Mouse (Mus musculus): Measurements from ENCODE around the gene Ethe1. TPM values are rescaled to one million over a fixed set of nuclear protein-coding genes. Genes with fewer than 3 reads are reported as not detected.

Gene Ethe1
- polyA plus RNA-seq, 1 experiment from 2014 or later = 25.4 TPM

DNA sequence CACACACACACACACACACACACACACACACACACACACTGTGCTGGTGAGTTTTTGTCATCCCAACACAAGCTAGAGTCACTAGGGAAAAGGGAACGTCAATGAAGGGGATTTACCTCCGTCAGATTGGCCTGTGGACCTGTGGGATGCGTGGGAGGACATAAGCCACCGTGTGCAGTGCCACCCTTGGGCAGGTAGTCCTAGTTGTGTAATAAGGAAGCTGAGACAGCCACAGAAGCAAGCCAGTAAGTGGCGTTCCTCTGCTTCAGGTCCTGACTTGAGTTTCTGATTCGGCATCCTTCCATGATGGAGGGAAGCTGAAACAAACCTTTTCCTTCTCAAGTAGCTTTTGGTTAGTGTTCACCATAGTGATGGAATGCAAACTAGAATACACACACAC lies 57.1 kb downstream of the Ethe1 start:
- Histone ChIP-seq H3K27me3 (replicated peaks) (peaks cover 12% of the 10 kb centered on the region), H3K4me2 (no peak overlapping the region), H3K9ac (no peak overlapping the region), H3K4me3 (no peak overlapping the region), H3K9me3 (no peaks in the 10 kb centered on the region), H3K4me1 (no peaks in the 10 kb centered on the region), H3K36me3 (replicated peaks) (no peaks in the 10 kb centered on the region), H3K27ac (no peak overlapping the region)
- 89% methylated on average over 6 of the region's 6 CpGs for WGBS
- ATAC-seq (replicated peaks) = no peak

- Histone ChIP-seq H3K27me3 (replicated peaks) (peaks cover 8% of the 10 kb centered on the region), H3K4me3 (no peak overlapping the region), H3K27ac (no peak overlapping the region), H3K4me1 (no peaks in the 10 kb centered on the region), H3K9ac (no peak overlapping the region), H3K4me2 (no peak overlapping the region), H3K36me3 (replicated peaks) (no peaks in the 10 kb centered on the region), H3K9me3 (no peaks in the 10 kb centered on the region)
- no peak for ATAC-seq (replicated peaks)
- 79% methylated on average over 7 of the region's 7 CpGs for WGBS
Observed at GRCm38 (mm10) chr7:24644996-24645395, 57.7 kb downstream of the Ethe1 start.

GRCm38 (mm10) chr7:24646486-24646885 lies 59.1 kb downstream of the Ethe1 start:
- ATAC-seq (replicated peaks) = no peak
- Histone ChIP-seq H3K4me1 (no peaks in the 10 kb centered on the region), H3K36me3 (replicated peaks) (no peaks in the 10 kb centered on the region), H3K27ac (no peak overlapping the region), H3K4me3 (no peak overlapping the region), H3K4me2 (no peak overlapping the region), H3K9me3 (no peaks in the 10 kb centered on the region), H3K9ac (no peak overlapping the region), H3K27me3 (replicated peaks) (no peaks in the 10 kb centered on the region)
- WGBS = 84% methylated on average over 7 of the region's 7 CpGs

GRCm38 (mm10) chr7:24653681-24654080 lies 66.3 kb downstream of the Ethe1 start:
- no peaks in the 10 kb centered on the region for H3K9me3 ChIP-seq

More at GRCm38 (mm10) chr7:24653681-24654080, 66.3 kb downstream of the Ethe1 start:
- H3K36me3 ChIP-seq (replicated peaks) = no peaks in the 10 kb centered on the region
- no peaks in the 10 kb centered on the region for H3K27me3 ChIP-seq (replicated peaks)
- no peaks in the 10 kb centered on the region for H3K4me1 ChIP-seq
- H3K4me2 ChIP-seq = no peak overlapping the region
- no peak overlapping the region for H3K9ac ChIP-seq
- H3K27ac ChIP-seq = no peak overlapping the region
- 26% methylated on average over 7 of the region's 7 CpGs for WGBS
- no peak for ATAC-seq (replicated peaks)
- H3K4me3 ChIP-seq = no peak overlapping the region

Other genes with a start within 250 kb of the Ethe1 start
- gene Lypd5, start 238.3 kb upstream of the Ethe1 start, polyA plus RNA-seq (2015; fragmentation: Nextera tagmentation; extraction: Ambion mirVana) = not detected in 2 replicates
- 0.92 and 1.1 TPM in 2 replicates for gene Kcnn4, start 217.3 kb upstream of the Ethe1 start, polyA plus RNA-seq (2015; fragmentation: Nextera tagmentation; extraction: Ambion mirVana)
- gene Smg9, start 187.9 kb upstream of the Ethe1 start, polyA plus RNA-seq (2015; fragmentation: Nextera tagmentation; extraction: Ambion mirVana) = 38.4 and 40.3 TPM in 2 replicates
- not detected in 2 replicates for gene Irgc1, start 135.2 kb upstream of the Ethe1 start, polyA plus RNA-seq (2015; fragmentation: Nextera tagmentation; extraction: Ambion mirVana)
- gene Plaur, start 125.1 kb upstream of the Ethe1 start, polyA plus RNA-seq (2015; fragmentation: Nextera tagmentation; extraction: Ambion mirVana) = 1.6 and 1.9 TPM in 2 replicates
- 79.2 and 81.1 TPM in 2 replicates for gene Cadm4, start 105.5 kb upstream of the Ethe1 start, polyA plus RNA-seq (2015; fragmentation: Nextera tagmentation; extraction: Ambion mirVana)
- gene Zfp428, start 80.5 kb upstream of the Ethe1 start, polyA plus RNA-seq (2015; fragmentation: Nextera tagmentation; extraction: Ambion mirVana) = 336 and 344 TPM in 2 replicates
- gene AC161166.1, start 75.1 kb upstream of the Ethe1 start, polyA plus RNA-seq (2015; fragmentation: Nextera tagmentation; extraction: Ambion mirVana) = 2.1 and 2.2 TPM in 2 replicates
- 31.8 and 33.2 TPM in 2 replicates for gene Irgq, start 56.9 kb upstream of the Ethe1 start, polyA plus RNA-seq (2015; fragmentation: Nextera tagmentation; extraction: Ambion mirVana)
- gene Pinlyp, start 41.4 kb upstream of the Ethe1 start, polyA plus RNA-seq (2015; fragmentation: Nextera tagmentation; extraction: Ambion mirVana) = not detected in 2 replicates
- 67.1 and 76.5 TPM in 2 replicates for gene Xrcc1, start 41.3 kb upstream of the Ethe1 start, polyA plus RNA-seq (2015; fragmentation: Nextera tagmentation; extraction: Ambion mirVana)
- 16.3 and 18.1 TPM in 2 replicates for gene Zfp575, start 98 bp downstream of the Ethe1 start, polyA plus RNA-seq (2015; fragmentation: Nextera tagmentation; extraction: Ambion mirVana)
- not detected in 2 replicates for gene Phldb3, start 23.2 kb downstream of the Ethe1 start, polyA plus RNA-seq (2015; fragmentation: Nextera tagmentation; extraction: Ambion mirVana)
- 0.31 and 0.49 TPM in 2 replicates for gene Lypd3, start 49.0 kb downstream of the Ethe1 start, polyA plus RNA-seq (2015; fragmentation: Nextera tagmentation; extraction: Ambion mirVana)
- 0.17 TPM in 1 of 2 replicates, not detected in the other for gene Tex101, start 89.1 kb downstream of the Ethe1 start, polyA plus RNA-seq (2015; fragmentation: Nextera tagmentation; extraction: Ambion mirVana)
- gene BC049730, start 121.7 kb downstream of the Ethe1 start, polyA plus RNA-seq (2015; fragmentation: Nextera tagmentation; extraction: Ambion mirVana) = not detected in 2 replicates
- gene Gm4763, start 139.4 kb downstream of the Ethe1 start, polyA plus RNA-seq (2015; fragmentation: Nextera tagmentation; extraction: Ambion mirVana) = not detected in 2 replicates
- 0.27 and 0.57 TPM in 2 replicates for gene Cd177, start 172.8 kb downstream of the Ethe1 start, polyA plus RNA-seq (2015; fragmentation: Nextera tagmentation; extraction: Ambion mirVana)
- 0.18 TPM in 1 of 2 replicates, not detected in the other for gene Ceacam10, start 189.7 kb downstream of the Ethe1 start, polyA plus RNA-seq (2015; fragmentation: Nextera tagmentation; extraction: Ambion mirVana)